In the genomic region with DNA sequence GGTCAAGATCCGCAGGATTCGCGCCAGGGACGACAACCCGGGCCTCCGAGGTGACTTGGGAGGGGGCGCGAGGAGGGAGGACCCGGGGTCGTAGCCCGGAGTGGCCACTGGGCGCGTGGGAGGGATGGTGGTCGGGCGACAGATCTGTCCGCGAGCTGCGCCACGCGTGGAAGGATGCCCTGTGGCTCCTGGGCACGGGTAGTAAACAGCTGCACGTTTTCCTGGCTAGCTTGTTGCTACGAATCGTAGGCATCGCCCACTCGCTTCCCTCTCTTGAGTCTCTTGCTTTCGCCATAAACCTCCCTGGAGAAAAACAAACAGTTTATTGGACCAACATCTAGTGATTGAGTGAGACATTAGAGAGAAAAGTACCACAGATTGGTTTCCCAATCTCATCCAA, we compare ENCODE assay signal across 8 mouse cellular contexts. TPM values are rescaled to one million over a fixed set of nuclear protein-coding genes. Genes with fewer than 3 reads are reported as not detected.
DNase-seq lines count a peak whose midpoint lies in the region; ATAC-seq and TF ChIP-seq lines count a peak whose summit lies in the region.

No protein-coding gene starts in this region.

- no peaks in the 10 kb centered on the region for H3K27me3 ChIP-seq in heart, embryonic 11.5 days (ENCODE audit: control insufficient read depth, insufficient read depth, low read length)
- H3K27me3 ChIP-seq in thymus, adult 2 months (ENCODE audit: control insufficient read depth, insufficient read depth, low read length) = no peaks in the 10 kb centered on the region
- H3K27me3 ChIP-seq in hindbrain, embryonic 15.5 days = no peaks in the 10 kb centered on the region
- peaks cover 10% of the 10 kb centered on the region for H3K27me3 ChIP-seq in midbrain, embryonic 13.5 days

- 0% methylated on average over 27 of the region's 27 CpGs for WGBS in heart, embryonic 11.5 days (ENCODE audit: insufficient replicate concordance)
- WGBS in thymus, adult 2 months = under 1% methylated on average over 27 of the region's 27 CpGs
- WGBS in hindbrain, embryonic 15.5 days = 0% methylated on average over 26 of the region's 27 CpGs
- under 1% methylated on average over 27 of the region's 27 CpGs for WGBS in midbrain, embryonic 13.5 days

- no peaks in the 10 kb centered on the region for H3K9me3 ChIP-seq in heart, embryonic 11.5 days (replicated peaks; ENCODE audit: control insufficient read depth, low read length)
- no peaks in the 10 kb centered on the region for H3K9me3 ChIP-seq in hindbrain, embryonic 15.5 days
- H3K9me3 ChIP-seq in midbrain, embryonic 13.5 days = no peaks in the 10 kb centered on the region

- peak overlapping the region; percentile 81 for H3K4me3 ChIP-seq in heart, embryonic 11.5 days (ENCODE audit: low read depth, low read length)
- H3K4me3 ChIP-seq in thymus, adult 2 months (ENCODE audit: control insufficient read depth, insufficient read depth, low read length) = peak overlapping the region; percentile 64
- H3K4me3 ChIP-seq in hindbrain, embryonic 15.5 days = peak overlapping the region; percentile 78
- H3K4me3 ChIP-seq in midbrain, embryonic 13.5 days (replicated peaks) = peak overlapping the region; percentile 94

- intact Hi-C loops in heart, postnatal 36 days (cut with DNase I) = loop anchor here (2.0 to 10.0 kb wide), 4 partner anchors 33 to 933 kb away; a partner anchor contains a TSS

- H3K4me2 ChIP-seq in heart, embryonic 11.5 days = peak overlapping the region; percentile 84
- H3K4me2 ChIP-seq in hindbrain, embryonic 15.5 days = peak overlapping the region; percentile 79
- peak overlapping the region; percentile 86 for H3K4me2 ChIP-seq in midbrain, embryonic 13.5 days (replicated peaks)

- TF ChIP-seq CTCF in thymus, adult 2 months (IDR thresholded peaks at IDR 0.05; ENCODE audit: borderline replicate concordance, control insufficient read depth, extremely low read depth, insufficient read depth, low read length, poor library complexity) = no peak

- H3K9ac ChIP-seq in heart, embryonic 11.5 days (ENCODE audit: low read depth, low read length) = peak overlapping the region; percentile 68
- peak overlapping the region; percentile 47 for H3K9ac ChIP-seq in hindbrain, embryonic 15.5 days
- H3K9ac ChIP-seq in midbrain, embryonic 13.5 days (replicated peaks) = peak overlapping the region; percentile 76

- no peak overlapping the region for H3K27ac ChIP-seq in heart, embryonic 11.5 days (ENCODE audit: low read depth, low read length)
- no peak overlapping the region for H3K27ac ChIP-seq in thymus, adult 2 months (ENCODE audit: control insufficient read depth, insufficient read depth, low read length)
- peak overlapping the region; percentile 22 for H3K27ac ChIP-seq in hindbrain, embryonic 15.5 days (replicated peaks)
- H3K27ac ChIP-seq in midbrain, embryonic 13.5 days = no peak overlapping the region

- no peaks in the 10 kb centered on the region for H3K36me3 ChIP-seq in heart, embryonic 11.5 days (ENCODE audit: control insufficient read depth, insufficient read depth, low read length)
- no peaks in the 10 kb centered on the region for H3K36me3 ChIP-seq in thymus, adult 2 months (ENCODE audit: control insufficient read depth, insufficient read depth, low read length)
- H3K36me3 ChIP-seq in hindbrain, embryonic 15.5 days = no peaks in the 10 kb centered on the region
- no peaks in the 10 kb centered on the region for H3K36me3 ChIP-seq in midbrain, embryonic 13.5 days

- ATAC-seq in heart, embryonic 11.5 days (replicated peaks; ENCODE audit: insufficient number of reproducible peaks, low FRiP score, low TSS enrichment) = peak; percentile 12; the same call in 1 of the 2 replicates
- ATAC-seq in hindbrain, embryonic 15.5 days (ENCODE audit: low FRiP score, low read depth) = no peak
- no peak for ATAC-seq in midbrain, embryonic 13.5 days

- DNase-seq in heart, postnatal 36 days = no peak
- DNase-seq in thymus, adult 2 months = no peak
- DNase-seq in thymus, postnatal 4 days = no peak
- no peak for DNase-seq in yolk sac, embryonic 10.5 days (ENCODE audit: low spot score)
- no peak for DNase-seq in cerebellum, postnatal 25 days

- no peak for TF ChIP-seq POLR2A in thymus, adult 2 months (IDR thresholded peaks at IDR 0.05; ENCODE audit: control insufficient read depth, extremely low read depth, insufficient read depth, low read length, poor library complexity)

- H3K4me1 ChIP-seq in heart, embryonic 11.5 days (ENCODE audit: control insufficient read depth, insufficient read depth, low read length) = peaks cover 9% of the 10 kb centered on the region; the same call in 1 of the 2 replicates
- H3K4me1 ChIP-seq in thymus, adult 2 months (replicated peaks; ENCODE audit: control insufficient read depth, insufficient read depth, low read length) = peaks cover 14% of the 10 kb centered on the region
- H3K4me1 ChIP-seq in hindbrain, embryonic 15.5 days (replicated peaks) = peaks cover 12% of the 10 kb centered on the region
- peaks cover 15% of the 10 kb centered on the region for H3K4me1 ChIP-seq in midbrain, embryonic 13.5 days (replicated peaks)

RNA-seq across cellular contexts. Expression of a gene that starts 0.4 kb away (rescaled TPM):
- polyA plus RNA-seq in heart, embryonic 11.5 days (2014; fragmentation: Nextera tagmentation; extraction: Ambion mirVana) = 26.4 and 27.8 TPM in 2 replicates
- 1 to 10 TPM; 4.5 to 7.3 TPM for total RNA-seq in heart, postnatal 36 days (2021)
- 14.4 and 20.4 TPM in 2 replicates for polyA plus RNA-seq in thymus, adult 2 months (2012; rRNA removed)
- 33.8 and 37.9 TPM in 2 replicates for polyA plus RNA-seq in hindbrain, embryonic 15.5 days (2015; fragmentation: Nextera tagmentation; extraction: Ambion mirVana)
- 29.2 and 29.7 TPM in 2 replicates for polyA plus RNA-seq in midbrain, embryonic 13.5 days (2015; fragmentation: Nextera tagmentation; extraction: Ambion mirVana)

RNA-seq across cellular contexts. Expression of a gene that starts 53.8 kb away (rescaled TPM):
- 72.5 and 74.4 TPM in 2 replicates for polyA plus RNA-seq in heart, embryonic 11.5 days (2014; fragmentation: Nextera tagmentation; extraction: Ambion mirVana)
- 100 to 1,000 TPM in 1 of 2 experiments, 10 to 100 TPM in 1; 96.1 to 123 TPM for total RNA-seq in heart, postnatal 36 days (2021)
- 43.3 and 50.9 TPM in 2 replicates for polyA plus RNA-seq in thymus, adult 2 months (2012; rRNA removed)
- polyA plus RNA-seq in hindbrain, embryonic 15.5 days (2015; fragmentation: Nextera tagmentation; extraction: Ambion mirVana) = 68.5 and 75.3 TPM in 2 replicates
- 53.1 and 58.0 TPM in 2 replicates for polyA plus RNA-seq in midbrain, embryonic 13.5 days (2015; fragmentation: Nextera tagmentation; extraction: Ambion mirVana)
